Mouse (Mus musculus) embryonic facial prominence, embryonic 12.5 days (tissue): ENCODE results near the gene Plscr2. TPM values are rescaled to one million over a fixed set of nuclear protein-coding genes. Genes with fewer than 3 reads are reported as not detected.
"Not testable (repeated sequence)": the region's sequence is repeated elsewhere in the genome, so short reads cannot be mapped to it uniquely, and the experiment has no call there.

Source experiments
- ATAC-seq: fragments of 200-750 bp; cut with Nextera tagmentation; 2 replicates; pipeline ENCODE4 v1.8.0; 2017; ENCODE audit not compliant: insufficient number of reproducible peaks, insufficient read depth, low FRiP score, low TSS enrichment
- H3K27ac ChIP-seq: fragments of 300-500 bp; sonication (generic); 2 replicates; pipeline ENCODE4 v1.5.1; 2016; ENCODE audit warnings: mild to moderate bottlenecking
- H3K27me3 ChIP-seq: fragments of 300-500 bp; sonication (generic); 2 replicates; pipeline ENCODE4 v1.6.1; 2016; ENCODE audit warnings: mild to moderate bottlenecking, moderate library complexity
- H3K36me3 ChIP-seq: fragments of 300-500 bp; sonication (generic); 2 replicates; pipeline ENCODE4 v1.6.1; 2016; ENCODE audit warnings: mild to moderate bottlenecking
- H3K4me1 ChIP-seq: fragments of 300-500 bp; sonication (generic); 2 replicates; pipeline ENCODE4 v1.6.1; 2016
- H3K4me2 ChIP-seq: fragments of 300-500 bp; sonication (generic); replicated peaks from 2 replicates; pipeline ENCODE4 v1.6.1; 2016; ENCODE audit warnings: mild to moderate bottlenecking, moderate library complexity
- H3K4me3 ChIP-seq: fragments of 300-500 bp; sonication (generic); 2 replicates; pipeline ENCODE4 v1.5.1; 2016; ENCODE audit warnings: mild to moderate bottlenecking
- H3K9ac ChIP-seq: fragments of 300-500 bp; sonication (generic); 2 replicates; pipeline ENCODE4 v1.6.1; 2016; ENCODE audit warnings: mild to moderate bottlenecking, moderate library complexity
- H3K9me3 ChIP-seq: fragments of 300-500 bp; sonication (generic); 2 replicates; pipeline ENCODE4 v1.6.1; 2016; ENCODE audit warnings: mild to moderate bottlenecking, moderate library complexity
- WGBS: fragments of 180-500 bp; shearing (Covaris S2); methylation state at CpG from one replicate; pipeline ENCODE4 v1.1.7; 2016; 5-methylcytosine and 5-hydroxymethylcytosine counted together
- microRNA-seq: library from miRNA; unstranded; fragments of <30 nt; microRNA quantifications from one replicate; pipeline ENCODE4, GENCODE M21; 2017
- polyA plus RNA-seq: library from polyadenylated mRNA; unstranded; fragments of >200 nt; fragmentation: Nextera tagmentation; extraction: Ambion mirVana; gene quantifications from 2 replicates; pipeline ENCODE4 v1.2.1, GENCODE M21; 2016

The Plscr2 gene
- polyA plus RNA-seq, 1 experiment from 2014 or later = 0.78 TPM

DNA sequence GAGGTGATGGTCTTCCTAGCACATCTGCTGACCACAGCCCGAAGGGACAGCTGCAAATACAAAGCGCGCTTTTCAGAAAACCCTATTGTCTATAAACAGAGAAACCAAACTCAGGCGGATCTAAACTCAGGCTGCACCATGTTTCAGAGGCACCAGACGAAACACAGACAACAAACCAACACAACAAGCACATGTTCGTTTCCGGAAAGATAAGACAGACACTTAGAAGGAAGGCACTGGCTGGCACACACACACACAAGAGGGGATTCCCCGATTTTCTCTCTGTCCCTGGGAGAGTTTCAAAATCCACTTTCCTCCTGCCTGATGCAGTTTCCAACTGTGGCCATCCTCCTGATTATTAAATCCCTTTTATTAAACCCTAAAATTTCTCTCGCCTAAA lies 50.5 kb downstream of the Plscr2 start:
- H3K27me3 ChIP-seq, H3K27ac ChIP-seq, H3K4me3 ChIP-seq, H3K36me3 ChIP-seq, ATAC-seq, H3K9me3 ChIP-seq, H3K9ac ChIP-seq, H3K4me1 ChIP-seq, H3K4me2 ChIP-seq: not testable (repeated sequence)
- WGBS = 51% methylated on average over 9 of the region's 9 CpGs

DNA sequence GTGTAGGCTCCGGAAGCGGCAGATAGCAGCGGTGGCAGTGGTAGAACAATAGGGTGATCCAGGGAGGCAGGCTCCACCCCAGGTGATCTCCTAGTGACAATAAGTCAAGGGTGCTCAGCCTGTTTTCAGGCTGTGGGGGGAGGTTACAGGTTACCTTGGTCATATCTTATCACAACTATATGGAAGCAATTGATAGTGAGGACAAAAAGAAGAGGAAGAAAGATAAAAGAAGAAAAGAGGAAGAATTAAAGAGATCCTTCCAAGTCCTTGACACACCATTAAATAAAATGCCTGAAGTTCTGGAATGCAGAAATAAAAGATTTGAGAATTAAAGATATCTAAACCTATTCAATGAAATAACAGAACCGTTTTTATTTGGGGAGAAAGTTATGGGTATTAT lies 51.4 kb downstream of the Plscr2 start:
- Histone ChIP-seq H3K27me3 (no peaks in the 10 kb centered on the region), H3K4me1 (no peaks in the 10 kb centered on the region), H3K9ac (no peak overlapping the region), H3K4me2 (no peak overlapping the region), H3K27ac (no peak overlapping the region), H3K36me3 (no peaks in the 10 kb centered on the region), H3K9me3 (no peaks in the 10 kb centered on the region), H3K4me3 (no peak overlapping the region)
- WGBS = 87% methylated on average over 4 of the region's 4 CpGs
- ATAC-seq = no peak

- no peaks in the 10 kb centered on the region for H3K27me3 ChIP-seq
- no peak overlapping the region for H3K27ac ChIP-seq
- H3K4me1 ChIP-seq = no peaks in the 10 kb centered on the region
- H3K9me3 ChIP-seq = no peaks in the 10 kb centered on the region
- no peak overlapping the region for H3K9ac ChIP-seq
- no peak overlapping the region for H3K4me2 ChIP-seq
- no peak for ATAC-seq
- no peak overlapping the region for H3K4me3 ChIP-seq
- 89% methylated on average over 4 of the region's 4 CpGs for WGBS
- H3K36me3 ChIP-seq = no peaks in the 10 kb centered on the region
Measured at GRCm38 (mm10) chr9:92331383-92331782, 56.0 kb downstream of the Plscr2 start.

DNA sequence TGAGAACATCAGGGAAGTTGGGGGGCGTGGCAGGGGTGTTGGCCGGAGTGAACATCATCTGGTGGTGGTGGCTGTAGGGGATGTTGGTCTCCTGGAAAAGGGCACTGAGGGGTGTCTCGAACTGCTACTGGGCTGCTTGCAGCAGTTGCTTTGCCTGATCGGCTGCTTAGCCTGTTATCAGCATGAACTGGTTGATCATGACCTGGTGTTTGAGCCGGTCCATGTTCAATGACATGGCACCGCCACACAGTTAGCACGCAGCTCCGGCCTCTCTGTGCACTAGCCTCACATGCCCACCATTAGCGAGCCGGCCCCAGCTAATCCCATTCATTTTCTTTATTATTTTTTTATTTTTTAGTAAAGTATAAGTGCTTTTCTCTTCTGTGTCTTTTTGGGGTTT lies 59.4 kb downstream of the Plscr2 start:
- Histone ChIP-seq H3K27me3 (no peaks in the 10 kb centered on the region), H3K9ac (no peak overlapping the region), H3K36me3 (no peaks in the 10 kb centered on the region), H3K4me2 (no peak overlapping the region), H3K9me3 (no peaks in the 10 kb centered on the region), H3K4me3 (no peak overlapping the region), H3K27ac (no peak overlapping the region), H3K4me1 (no peaks in the 10 kb centered on the region)
- 95% methylated on average over 10 of the region's 10 CpGs for WGBS
- no peak for ATAC-seq

DNA sequence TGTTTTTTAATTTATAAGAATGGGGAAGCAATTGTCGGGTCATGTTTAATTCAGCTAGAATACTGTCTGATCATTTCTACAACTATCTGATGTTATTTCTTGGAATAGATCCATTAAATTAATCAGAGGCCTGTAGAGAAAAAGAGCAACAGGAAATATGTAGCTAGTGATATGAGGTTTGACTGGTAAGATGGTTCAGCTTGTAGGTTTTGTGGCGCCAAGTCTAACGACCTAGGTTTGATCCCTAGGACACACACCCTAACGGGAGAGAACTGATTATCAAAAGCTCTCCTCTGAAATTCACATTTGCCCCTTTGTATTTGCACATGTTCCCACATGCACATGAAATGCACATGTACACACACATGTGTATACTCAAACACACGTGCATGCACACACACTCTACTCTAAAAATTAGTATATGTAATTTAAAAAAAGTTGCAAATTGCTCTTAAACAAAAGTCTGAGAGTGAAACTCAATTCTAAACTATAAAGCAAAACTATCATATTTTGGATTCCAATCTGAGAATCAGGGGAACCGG lies 59.9 kb downstream of the Plscr2 start:
- Histone ChIP-seq H3K27ac (no peak overlapping the region), H3K4me2 (no peak overlapping the region), H3K9me3 (no peaks in the 10 kb centered on the region), H3K36me3 (no peaks in the 10 kb centered on the region), H3K9ac (no peak overlapping the region), H3K27me3 (no peaks in the 10 kb centered on the region), H3K4me3 (no peak overlapping the region), H3K4me1 (no peaks in the 10 kb centered on the region)
- 87% methylated on average over 6 of the region's 6 CpGs for WGBS
- ATAC-seq = no peak

DNA sequence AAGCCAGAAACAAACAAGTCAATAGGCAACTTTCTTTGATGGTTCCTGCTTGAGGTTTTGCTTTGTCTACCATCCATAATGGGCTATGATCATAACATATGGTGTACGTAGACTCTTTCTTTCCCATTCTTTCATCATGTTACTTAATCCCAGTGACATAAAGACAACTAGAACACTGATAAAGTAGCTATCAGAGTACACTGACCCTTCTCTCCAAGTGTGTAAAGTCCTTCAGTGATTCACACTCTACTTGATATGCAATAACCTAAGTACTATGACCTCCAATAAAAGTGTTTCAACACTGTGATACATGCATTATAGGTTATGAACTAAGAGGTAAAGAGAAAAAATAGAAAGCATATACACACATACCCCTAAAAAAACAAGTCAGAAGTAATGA lies 61.7 kb downstream of the Plscr2 start:
- H3K9me3 ChIP-seq = no peaks in the 10 kb centered on the region
- ATAC-seq = no peak
- no peak overlapping the region for H3K4me3 ChIP-seq
- H3K4me1 ChIP-seq = no peaks in the 10 kb centered on the region
- no peaks in the 10 kb centered on the region for H3K36me3 ChIP-seq
- H3K27ac ChIP-seq = no peak overlapping the region
- no peaks in the 10 kb centered on the region for H3K27me3 ChIP-seq
- no peak overlapping the region for H3K4me2 ChIP-seq
- WGBS = 84% methylated on average over 1 of the region's 1 CpGs
- no peak overlapping the region for H3K9ac ChIP-seq

- WGBS = 80% methylated on average over 3 of the region's 3 CpGs
- Histone ChIP-seq H3K9me3 (no peaks in the 10 kb centered on the region), H3K27ac (no peak overlapping the region), H3K4me3 (no peak overlapping the region), H3K36me3 (no peaks in the 10 kb centered on the region), H3K4me2 (no peak overlapping the region), H3K9ac (no peak overlapping the region), H3K4me1 (no peaks in the 10 kb centered on the region), H3K27me3 (no peaks in the 10 kb centered on the region)
- no peak for ATAC-seq
Measured at GRCm38 (mm10) chr9:92337661-92338060, 62.3 kb downstream of the Plscr2 start.

- H3K9me3 ChIP-seq = no peaks in the 10 kb centered on the region
- no peak for ATAC-seq
- no peak overlapping the region for H3K4me2 ChIP-seq
- H3K9ac ChIP-seq = no peak overlapping the region
- no peaks in the 10 kb centered on the region for H3K36me3 ChIP-seq
- no peaks in the 10 kb centered on the region for H3K27me3 ChIP-seq
- H3K4me1 ChIP-seq = no peaks in the 10 kb centered on the region
- no peak overlapping the region for H3K27ac ChIP-seq
- no peak overlapping the region for H3K4me3 ChIP-seq
- WGBS = 59% methylated on average over 1 of the region's 1 CpGs
Measured at GRCm38 (mm10) chr9:92338954-92339353, 63.6 kb downstream of the Plscr2 start.

Small RNA genes lying within 50 kb of the gene (microRNA-seq; reads per million reads assigned to microRNA genes)
- gene Mir6386 = not detected

Other genes with a start within 250 kb of the Plscr2 start
- not detected in 2 replicates for gene Plscr5, start 82.7 kb upstream of the Plscr2 start, polyA plus RNA-seq
- 25.7 and 31.5 TPM in 2 replicates for gene Plscr1, start 25.9 kb upstream of the Plscr2 start, polyA plus RNA-seq
- gene 1700057G04Rik, start 33.8 kb downstream of the Plscr2 start, polyA plus RNA-seq = not detected in 2 replicates
- 3.2 and 3.9 TPM in 2 replicates for gene Plscr4, start 181.8 kb downstream of the Plscr2 start, polyA plus RNA-seq